Mouse (Mus musculus): ENCODE measurements around the gene Gpr132.

GRCm38 (mm10) chr12:112861911-112862321 is 6.1 kb downstream of the Gpr132 start:
- no peak for TF ChIP-seq POLR2A (IDR thresholded peaks at IDR 0.05; ENCODE audit: insufficient read length, low read depth)
- TF ChIP-seq REST (IDR thresholded peaks at IDR 0.05; ENCODE audit: insufficient read depth, insufficient read length): no peak
- TF ChIP-seq TCF12 (IDR thresholded peaks at IDR 0.05; ENCODE audit: insufficient read depth, poor library complexity, severe bottlenecking): peak; percentile 98
- peak; percentile 93 to 98 (median 97) for TF ChIP-seq MYOG (IDR thresholded peaks at IDR 0.05; ENCODE audit: control insufficient read depth in 1 of 3, insufficient read depth in 1 of 3, insufficient read length in 2 of 3, low read depth in 2 of 3)
- TF ChIP-seq MAX (IDR thresholded peaks at IDR 0.05; ENCODE audit: low read depth): no peak
- TF ChIP-seq USF1 (IDR thresholded peaks at IDR 0.05; ENCODE audit: low read depth): no peak
- TF ChIP-seq CEBPB (IDR thresholded peaks at IDR 0.05; ENCODE audit: insufficient read depth, poor library complexity, severe bottlenecking): no peak
- no peak for TF ChIP-seq POLR2AphosphoS2 (IDR thresholded peaks at IDR 0.05; ENCODE audit: insufficient read length, low read depth)
- TF ChIP-seq SRF (IDR thresholded peaks at IDR 0.05; ENCODE audit: control insufficient read depth, insufficient read length, low read depth): no peak
- TF ChIP-seq TCF3 (IDR thresholded peaks at IDR 0.05; ENCODE audit: insufficient read length, low read depth): peak; percentile 85

All from myocyte (in vitro differentiated cells).